Mouse (Mus musculus): ENCODE measurements around the gene Magi2.

The Magi2 gene

DNA sequence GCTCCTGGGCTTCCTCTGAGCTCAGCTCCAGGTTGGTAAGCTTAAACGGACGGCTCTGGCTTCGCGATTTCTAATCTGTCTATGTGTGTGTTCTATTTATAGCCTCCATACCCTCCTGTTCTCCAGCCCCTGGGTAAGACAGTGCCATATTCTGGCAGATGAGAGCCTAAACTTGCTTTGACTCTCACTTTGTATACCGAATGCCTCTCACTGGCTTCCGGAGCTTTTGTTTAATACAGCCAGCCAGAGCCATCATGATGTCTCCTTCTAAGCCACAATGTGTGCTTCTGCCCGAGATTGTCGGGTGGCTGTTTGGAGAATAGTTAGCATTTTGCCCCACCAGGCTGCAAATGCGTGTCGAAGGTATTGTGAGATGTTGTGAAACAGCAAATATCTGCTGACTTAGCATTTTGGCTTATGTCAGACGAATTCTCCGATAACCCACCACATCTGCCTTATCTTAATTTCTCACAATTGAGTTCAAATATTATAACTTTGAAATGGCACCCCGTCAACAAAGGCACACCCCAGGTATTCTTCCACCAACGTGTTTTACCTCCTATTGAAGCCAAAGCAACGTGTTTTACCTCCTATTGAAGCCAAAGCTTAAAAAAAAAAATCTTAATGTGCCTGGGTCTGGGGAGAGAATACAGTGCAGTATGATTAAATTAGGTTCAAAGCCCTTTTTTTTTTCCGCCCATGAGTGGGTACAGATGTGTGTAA, 681.3 kb downstream of the Magi2 start:
- no peak; the same call in 1 of the 2 replicates for ATAC-seq (ENCODE audit: insufficient number of reproducible peaks, low FRiP score, low TSS enrichment)

DNA sequence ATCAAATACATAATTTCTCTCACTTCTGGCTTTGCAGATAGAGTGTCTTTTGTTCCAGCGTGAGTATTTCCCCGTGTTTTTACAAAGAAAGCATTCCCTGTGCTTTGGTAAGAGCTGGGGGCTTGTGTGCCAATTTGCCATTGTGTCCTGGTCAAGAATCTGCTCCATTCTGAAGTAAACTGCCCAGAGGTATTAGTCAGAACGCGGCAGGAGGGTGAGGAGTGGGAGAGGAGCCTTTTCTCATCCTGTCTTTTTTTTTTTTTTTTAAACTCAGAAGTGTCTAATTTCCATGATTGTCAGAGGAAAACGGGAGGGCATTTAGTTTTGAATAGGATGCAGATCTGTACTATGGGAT, 681.8 kb downstream of the Magi2 start:
- no peak for ATAC-seq (ENCODE audit: insufficient number of reproducible peaks, low FRiP score, low TSS enrichment)

DNA sequence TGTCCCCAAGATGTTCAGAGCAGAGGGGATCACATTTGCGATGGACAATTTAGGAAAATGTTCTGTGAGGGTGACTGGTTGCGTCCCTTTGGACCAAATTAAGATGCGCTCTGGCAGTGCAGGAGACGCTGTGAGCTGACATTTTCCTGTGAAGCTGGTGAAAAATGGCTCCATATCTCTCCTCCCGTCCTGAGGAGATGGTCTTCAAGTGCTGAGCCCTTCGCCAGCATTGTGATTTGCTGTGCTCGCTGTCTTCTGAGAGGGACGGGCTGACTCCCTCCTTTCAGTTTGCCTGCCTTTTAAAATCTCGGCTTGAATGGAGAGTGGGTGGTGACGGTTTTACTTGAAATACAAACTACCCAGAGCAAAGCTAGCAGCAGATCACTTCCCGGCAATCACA, 682.2 kb downstream of the Magi2 start:
- no peak; the same call in 1 of the 2 replicates for ATAC-seq (ENCODE audit: insufficient number of reproducible peaks, low FRiP score, low TSS enrichment)

DNA sequence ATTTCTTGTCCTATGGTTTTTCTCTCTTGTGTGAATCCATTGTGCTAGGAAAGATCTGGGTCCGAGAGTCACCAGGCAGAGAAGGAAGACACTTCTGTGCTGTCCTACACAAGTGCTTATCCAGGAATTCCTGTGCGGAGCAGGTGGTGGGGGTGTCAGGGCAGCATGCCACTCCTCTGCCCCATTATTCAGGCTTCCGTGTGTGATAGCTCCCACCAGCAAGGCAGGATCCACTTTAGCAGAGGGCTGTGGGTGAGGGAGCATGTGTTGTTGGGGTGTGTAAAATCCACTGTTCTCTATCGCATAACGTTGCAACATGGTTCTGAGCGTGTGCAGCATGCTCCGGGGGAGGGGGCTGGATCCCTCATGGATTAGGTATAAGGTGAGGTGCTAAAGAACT, 682.8 kb downstream of the Magi2 start:
- ATAC-seq (ENCODE audit: insufficient number of reproducible peaks, low FRiP score, low TSS enrichment) = no peak

DNA sequence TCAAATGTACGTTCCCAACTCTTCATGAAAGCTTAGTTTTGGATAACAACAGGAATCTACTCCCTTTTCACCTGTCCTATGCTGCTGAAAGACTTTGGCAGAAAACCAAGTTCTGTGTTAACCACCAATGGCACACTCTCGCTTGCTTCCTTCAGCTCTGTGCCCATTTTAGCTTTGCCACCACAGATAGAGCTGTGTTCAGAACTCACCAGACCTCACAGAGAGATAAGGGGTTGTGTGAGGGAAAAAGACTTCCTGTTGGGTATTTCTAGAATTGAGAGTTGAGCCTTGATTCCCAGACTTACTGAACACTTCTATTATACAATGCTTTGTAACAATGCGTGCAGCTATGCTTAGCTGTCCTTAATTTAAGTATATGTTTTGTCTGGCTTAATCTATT, 705.3 kb downstream of the Magi2 start:
- no peak for ATAC-seq (ENCODE audit: insufficient number of reproducible peaks, low FRiP score, low TSS enrichment)

DNA sequence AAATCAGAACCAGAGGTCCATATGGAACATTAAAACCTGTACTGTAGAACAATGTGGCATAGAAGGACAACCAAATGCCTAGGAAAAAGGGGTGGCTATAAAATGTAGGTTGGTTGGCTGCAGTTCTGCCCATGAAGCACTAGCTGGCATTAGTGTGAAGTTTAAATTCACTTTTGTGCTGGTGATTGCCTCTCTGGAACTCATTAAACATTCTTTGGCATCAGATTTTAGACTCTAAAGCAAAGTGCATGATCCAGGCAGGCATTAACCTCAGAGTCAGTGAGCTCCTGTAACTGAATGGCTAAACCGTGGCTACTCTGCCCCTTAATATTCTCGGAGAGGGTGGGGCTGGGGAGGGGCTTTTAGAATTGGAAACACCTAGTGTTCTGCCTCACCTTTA, 706.4 kb downstream of the Magi2 start:
- no peak for ATAC-seq (ENCODE audit: insufficient number of reproducible peaks, low FRiP score, low TSS enrichment)

DNA sequence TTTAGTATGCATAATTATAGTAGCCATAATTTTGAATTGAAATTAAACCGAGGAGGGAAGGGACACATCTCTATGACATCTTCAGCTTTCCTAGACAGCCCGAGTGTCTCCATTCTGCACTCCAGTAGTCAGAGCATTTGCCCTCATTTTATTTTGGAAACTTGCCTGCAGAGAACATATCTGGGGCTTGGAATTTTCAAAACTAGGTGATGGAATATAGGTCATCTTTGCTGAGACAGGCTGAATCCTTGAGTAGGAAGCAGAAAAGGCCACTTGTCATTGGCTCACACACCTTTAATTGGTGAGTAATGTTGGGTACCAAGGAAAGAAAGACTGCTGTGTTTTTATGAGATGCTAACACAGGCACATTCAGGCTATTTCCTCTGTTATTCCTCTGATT, 724.3 kb downstream of the Magi2 start:
- peak; percentile 79 for ATAC-seq (ENCODE audit: insufficient number of reproducible peaks, low FRiP score, low TSS enrichment)

DNA sequence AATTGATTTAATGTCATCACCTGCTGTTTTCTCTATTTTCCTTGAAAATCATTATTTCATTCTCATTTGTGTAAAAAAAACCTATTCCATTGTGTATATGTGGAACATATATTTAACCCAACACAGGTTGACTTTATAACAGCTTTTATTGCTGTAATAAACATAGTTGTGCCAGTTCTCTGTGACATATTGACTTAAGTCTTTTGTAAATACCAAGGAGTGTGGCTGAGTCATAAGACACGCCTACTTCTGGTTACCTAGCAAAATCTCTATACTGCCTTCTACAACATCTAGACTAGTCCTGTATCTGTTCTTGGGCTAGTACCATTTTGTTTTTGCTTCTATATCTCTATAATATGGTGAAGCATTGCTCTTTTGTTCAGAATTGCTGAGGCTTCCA, 737.3 kb downstream of the Magi2 start:
- ATAC-seq (ENCODE audit: insufficient number of reproducible peaks, low FRiP score, low TSS enrichment) = no peak

DNA sequence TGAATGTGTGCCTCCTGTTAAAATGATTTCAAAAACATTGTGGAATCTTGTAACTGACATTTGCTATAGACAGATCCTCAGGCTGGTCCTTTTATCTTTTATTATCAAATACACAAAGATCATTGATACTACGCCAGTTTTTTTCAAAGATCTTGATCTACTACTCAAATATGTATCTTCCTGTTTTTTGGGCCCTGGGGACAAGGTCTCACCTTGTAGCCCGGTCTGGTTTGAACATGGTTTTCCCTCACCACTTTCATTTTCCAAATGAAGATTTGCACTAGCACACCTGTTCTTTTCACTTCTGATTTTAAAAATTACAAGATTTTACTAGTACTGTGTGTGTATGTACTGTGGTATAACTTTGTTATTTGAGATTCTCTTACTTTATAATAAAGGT, 745.9 kb downstream of the Magi2 start:
- no peak for ATAC-seq (ENCODE audit: insufficient number of reproducible peaks, low FRiP score, low TSS enrichment)

DNA sequence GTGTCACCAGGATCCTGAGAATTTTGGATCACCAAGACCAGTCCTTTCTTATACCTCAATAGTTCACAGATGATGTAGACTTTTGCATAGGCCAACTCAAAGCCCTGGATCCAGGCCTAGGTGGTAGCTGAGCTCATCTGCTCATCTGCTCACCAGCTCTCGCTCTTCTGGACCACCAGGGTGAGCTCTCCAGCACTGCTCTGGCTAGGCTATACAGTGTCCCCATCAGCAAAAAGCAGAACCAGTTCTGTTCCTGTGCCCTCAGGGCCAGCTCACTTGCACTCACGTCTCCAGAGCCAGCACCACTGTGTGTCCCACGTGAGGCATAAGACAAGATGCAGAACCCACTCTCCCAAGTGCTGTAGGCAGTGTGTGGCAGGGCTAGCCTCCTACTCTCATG, 747.0 kb downstream of the Magi2 start:
- no peak for ATAC-seq (ENCODE audit: insufficient number of reproducible peaks, low FRiP score, low TSS enrichment)

DNA sequence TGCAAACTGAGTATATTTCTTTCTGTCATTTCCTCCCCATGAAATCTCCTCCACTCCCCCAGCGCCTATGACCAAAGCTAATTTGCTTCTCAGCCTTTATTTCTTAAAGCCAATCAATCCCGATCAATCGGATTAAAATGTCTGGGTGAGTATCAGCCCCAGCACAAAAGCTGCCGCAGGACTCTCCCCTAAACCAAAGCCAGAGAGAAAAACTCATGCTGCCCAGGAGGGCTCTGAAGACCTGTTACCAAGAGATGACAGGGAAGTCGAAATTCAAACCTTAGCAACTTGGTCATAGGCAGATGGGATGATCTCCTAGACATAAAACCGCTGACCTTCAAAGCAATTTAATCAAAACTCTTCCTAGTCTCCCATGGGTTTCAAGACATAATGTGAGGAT, 754.7 kb downstream of the Magi2 start:
- no peak for ATAC-seq (ENCODE audit: insufficient number of reproducible peaks, low FRiP score, low TSS enrichment)

DNA sequence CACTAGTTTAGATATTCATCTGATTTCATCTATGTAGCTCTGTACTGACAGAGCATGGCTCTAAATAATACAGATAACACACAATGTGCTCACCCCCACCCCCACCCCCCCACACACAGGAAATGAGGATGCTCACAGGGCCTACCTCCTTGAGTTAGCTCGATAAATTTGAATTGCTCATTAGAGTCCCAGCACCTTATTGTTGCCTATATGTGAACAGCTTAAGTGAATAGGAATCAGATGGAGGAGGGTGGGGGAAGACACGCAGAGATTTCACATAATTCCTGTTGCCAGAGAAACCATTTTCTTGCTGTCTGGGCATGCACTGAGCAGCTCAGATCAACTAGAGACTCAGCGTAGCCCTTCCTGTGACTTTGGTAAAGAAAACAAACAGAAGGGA, 755.2 kb downstream of the Magi2 start:
- no peak for ATAC-seq (ENCODE audit: insufficient number of reproducible peaks, low FRiP score, low TSS enrichment)

DNA sequence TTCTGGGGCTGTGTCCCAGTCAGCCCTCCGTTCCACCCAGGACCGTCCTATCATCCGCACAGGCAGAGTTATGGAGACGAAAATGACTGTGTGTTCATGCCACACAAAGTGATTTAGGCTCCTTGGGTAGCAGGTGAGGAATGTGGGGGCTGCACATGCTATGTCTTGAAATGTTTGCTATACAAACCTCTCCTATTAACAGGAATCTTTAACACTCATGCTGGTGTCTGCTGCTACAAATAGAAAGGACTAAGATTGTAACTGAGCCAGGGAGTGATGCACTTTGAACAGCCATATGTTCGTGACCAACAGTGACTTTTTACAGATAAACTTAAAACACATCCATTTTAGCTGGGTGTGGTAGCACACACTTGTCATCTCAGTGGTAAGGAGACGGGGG, 772.6 kb downstream of the Magi2 start:
- no peak for ATAC-seq (ENCODE audit: insufficient number of reproducible peaks, low FRiP score, low TSS enrichment)

DNA sequence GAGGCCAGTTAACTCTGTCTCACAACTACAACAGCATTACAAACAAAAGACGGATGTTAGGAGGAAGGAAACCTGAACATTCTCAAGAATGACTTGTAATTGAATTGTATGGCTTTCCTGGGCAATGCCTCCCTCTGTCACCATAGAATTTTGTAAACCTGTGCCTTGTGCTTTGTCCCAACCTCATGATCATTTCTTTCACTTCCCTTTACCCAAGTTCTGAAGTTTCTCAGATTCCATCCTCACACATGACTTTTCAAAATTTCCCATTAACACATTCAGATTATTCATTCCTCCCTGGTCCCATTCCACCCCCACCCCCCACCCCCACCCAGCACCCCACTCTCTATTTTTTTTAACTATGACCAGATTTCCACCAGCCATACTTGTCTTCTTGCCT, 773.1 kb downstream of the Magi2 start:
- ATAC-seq (ENCODE audit: insufficient number of reproducible peaks, low FRiP score, low TSS enrichment) = no peak

DNA sequence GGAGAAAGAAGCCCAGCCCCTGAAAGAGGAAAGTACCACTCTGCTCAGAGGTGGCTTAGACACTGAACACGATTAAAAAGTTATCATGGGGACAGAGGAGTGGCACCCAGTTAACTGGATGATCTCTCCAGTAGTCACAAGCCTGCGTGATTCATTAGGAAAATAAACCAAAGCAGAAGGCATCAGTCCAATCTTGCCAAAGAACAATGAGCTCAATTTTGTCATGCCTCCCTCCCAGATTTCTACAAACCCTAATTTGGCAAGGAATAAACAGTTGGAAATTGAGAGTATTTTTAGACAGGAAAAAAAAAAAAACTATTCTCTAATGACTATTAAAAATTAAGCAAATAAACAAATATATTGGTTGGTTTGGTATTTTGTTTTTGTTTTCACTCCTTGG, 779.8 kb downstream of the Magi2 start:
- no peak for ATAC-seq (ENCODE audit: insufficient number of reproducible peaks, low FRiP score, low TSS enrichment)

DNA sequence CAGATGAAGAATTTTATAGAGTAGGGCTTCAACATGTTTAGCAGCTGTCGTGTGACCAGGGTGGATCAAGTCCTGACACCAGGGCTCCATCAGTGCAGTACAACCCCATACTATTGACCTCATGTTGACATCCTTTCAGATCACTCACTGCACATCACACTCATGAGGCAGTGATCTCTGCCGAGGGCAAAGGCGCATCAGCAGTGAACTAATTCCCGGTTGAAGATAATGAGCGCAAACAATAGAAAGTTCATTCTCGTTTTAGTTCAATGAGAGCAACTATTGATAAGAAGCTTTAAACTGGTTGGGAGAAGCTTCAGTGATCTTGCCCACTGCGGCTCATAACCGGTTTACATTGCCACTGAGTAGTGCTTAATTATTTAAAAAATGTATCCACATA, 780.4 kb downstream of the Magi2 start:
- no peak for ATAC-seq (ENCODE audit: insufficient number of reproducible peaks, low FRiP score, low TSS enrichment)

DNA sequence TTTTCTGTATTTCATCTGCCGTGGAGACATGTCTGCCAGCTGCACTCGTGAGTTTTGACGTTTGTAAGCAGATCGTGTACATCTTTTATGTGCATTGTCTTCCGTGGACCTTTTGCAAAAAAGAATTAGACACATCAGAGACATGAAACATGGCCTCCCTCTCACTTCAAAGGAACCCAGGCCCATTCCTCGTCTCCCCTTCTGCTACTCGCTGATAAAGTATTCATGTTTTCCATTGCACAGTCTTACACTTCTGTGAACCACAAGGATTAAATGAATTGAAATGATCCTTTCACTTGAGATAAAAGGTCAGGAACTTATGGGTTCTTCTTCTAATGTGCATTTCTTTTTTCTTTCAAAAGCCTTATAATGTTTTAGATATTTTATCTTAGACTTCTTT, 783.4 kb downstream of the Magi2 start:
- no peak for ATAC-seq (ENCODE audit: insufficient number of reproducible peaks, low FRiP score, low TSS enrichment)

DNA sequence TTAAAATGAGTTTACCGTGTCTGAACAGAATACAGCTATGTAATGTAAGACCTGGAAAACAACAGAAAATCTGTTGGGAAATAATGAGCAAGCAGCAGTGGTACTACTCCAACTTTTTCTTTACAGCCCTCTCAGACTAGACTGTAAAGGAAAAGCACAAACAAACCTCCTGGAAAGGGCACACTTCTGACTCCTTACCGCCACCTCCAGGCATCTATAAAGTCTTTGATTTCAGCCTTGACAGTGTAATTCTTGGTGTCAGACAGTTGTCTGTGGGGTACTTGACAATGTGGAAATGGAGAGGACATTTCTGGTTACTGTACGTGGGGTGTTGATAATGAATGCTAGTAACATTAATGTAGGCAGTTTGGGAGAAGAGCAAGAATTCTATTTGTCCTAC, 791.2 kb downstream of the Magi2 start:
- ATAC-seq (ENCODE audit: insufficient number of reproducible peaks, low FRiP score, low TSS enrichment) = no peak

DNA sequence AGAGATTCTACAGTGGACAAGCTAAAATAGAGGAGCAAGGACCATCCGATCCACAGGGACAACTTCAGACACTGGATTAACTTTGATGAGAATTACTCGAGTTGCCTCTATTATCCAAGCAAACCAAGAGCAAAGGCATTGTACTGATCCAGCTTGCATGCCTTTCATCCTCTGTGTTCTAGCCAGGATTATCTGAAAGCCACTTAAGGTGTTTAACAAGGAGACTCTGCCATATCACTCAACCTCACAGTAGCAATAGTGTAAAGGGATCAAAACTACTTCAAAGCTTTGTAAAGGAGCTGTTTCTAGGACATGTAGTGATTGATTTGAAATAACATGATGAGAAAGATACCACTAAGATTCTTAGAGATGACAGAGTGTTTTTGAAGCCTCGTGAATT, 819.8 kb downstream of the Magi2 start:
- ATAC-seq (ENCODE audit: insufficient number of reproducible peaks, low FRiP score, low TSS enrichment) = no peak

DNA sequence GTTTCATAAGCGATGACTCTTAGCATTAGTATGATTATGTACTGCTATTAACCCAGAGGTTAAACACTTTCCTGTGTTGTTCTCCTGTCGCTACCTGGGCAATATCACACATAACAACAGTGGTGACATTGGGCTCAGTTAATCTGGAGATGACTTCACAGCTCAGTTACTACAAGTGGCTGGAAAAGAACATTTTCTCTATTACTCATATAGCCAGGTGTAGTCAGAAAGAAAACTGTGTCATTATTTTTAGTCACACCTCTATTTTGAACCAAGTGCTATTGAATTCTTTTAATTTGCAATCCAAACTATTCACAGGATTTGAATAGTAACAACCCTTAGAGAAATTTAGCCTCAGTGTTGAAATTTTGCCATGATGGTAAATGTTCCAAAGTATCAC, 821.5 kb downstream of the Magi2 start:
- ATAC-seq (ENCODE audit: insufficient number of reproducible peaks, low FRiP score, low TSS enrichment) = no peak

DNA sequence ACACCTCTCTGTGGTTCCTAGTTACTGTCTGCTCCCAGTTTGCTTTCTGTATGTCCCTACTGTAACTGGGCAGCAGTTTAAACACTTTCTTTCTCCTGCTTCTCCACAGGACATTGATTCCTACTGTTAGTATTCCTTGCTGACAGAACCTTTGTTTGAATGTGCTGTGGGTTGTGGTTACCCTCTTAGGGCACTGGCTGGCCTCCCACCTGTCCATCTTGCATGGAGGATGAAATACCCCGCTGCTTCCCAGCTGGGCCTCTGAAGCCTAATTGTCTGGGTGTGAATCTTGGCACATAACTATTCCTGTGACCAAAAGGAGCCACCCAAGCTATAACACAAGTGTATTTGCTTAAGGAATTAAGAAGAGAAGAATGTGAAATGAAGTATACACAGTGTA, 823.4 kb downstream of the Magi2 start:
- 0 out of 2 replicates have a peak, but pooled peaks have one; percentile 20 for ATAC-seq (ENCODE audit: insufficient number of reproducible peaks, low FRiP score, low TSS enrichment)

DNA sequence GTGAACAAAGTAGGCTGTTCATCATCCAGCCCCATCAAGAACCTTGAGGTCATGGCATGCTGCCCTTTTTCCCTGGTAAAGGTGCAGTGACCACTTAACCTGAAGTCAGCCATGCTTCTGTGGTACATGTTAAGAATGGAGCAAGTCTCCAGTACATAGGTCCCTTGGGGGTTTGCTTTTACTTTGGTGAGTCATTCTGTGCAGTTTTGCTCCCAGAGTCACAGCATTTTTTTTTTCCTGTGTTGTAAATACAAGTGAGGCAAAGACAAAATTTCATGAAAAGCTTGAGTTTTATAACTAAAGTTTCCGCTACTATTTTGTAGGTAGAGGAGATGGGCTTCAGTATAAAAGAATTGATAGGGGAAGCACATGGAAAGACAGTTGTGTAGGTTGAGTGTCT, 828.2 kb downstream of the Magi2 start:
- ATAC-seq (ENCODE audit: insufficient number of reproducible peaks, low FRiP score, low TSS enrichment) = no peak
